Mouse (Mus musculus): ENCODE results near the gene Cdkal1. TPM values are rescaled to one million over a fixed set of nuclear protein-coding genes. Genes with fewer than 3 reads are reported as not detected.

Gene Cdkal1
- polyA plus RNA-seq, 1 experiment from 2014 or later: 30.4 TPM

- no peak for ATAC-seq
- 78% methylated on average over 7 of the region's 7 CpGs for WGBS
- 0 out of 2 replicates have a peak, but pooled peaks cover 1% of the 10 kb centered on the region for H3K4me1 ChIP-seq (replicated peaks)
Measured at GRCm38 (mm10) chr13:29615081-29615480, 240.4 kb downstream of the Cdkal1 start.

GRCm38 (mm10) chr13:29610051-29610931 lies 245.2 kb downstream of the Cdkal1 start:
- H3K27me3 ChIP-seq (replicated peaks): no peaks in the 10 kb centered on the region
- no peaks in the 10 kb centered on the region for H3K36me3 ChIP-seq
- ATAC-seq: peak; percentile 58; the same call in 1 of the 2 replicates
- WGBS: 41% methylated on average over 13 of the region's 13 CpGs
- H3K27ac ChIP-seq: peak overlapping the region; percentile 29; the same call in 1 of the 2 replicates
- H3K9me3 ChIP-seq: no peaks in the 10 kb centered on the region
- no peak overlapping the region for H3K9ac ChIP-seq
- 0 out of 2 replicates have a peak, but pooled peaks cover 2% of the 10 kb centered on the region for H3K4me1 ChIP-seq (replicated peaks)
- H3K4me3 ChIP-seq (replicated peaks): no peak overlapping the region
- no peak overlapping the region for H3K4me2 ChIP-seq (replicated peaks)

More at GRCm38 (mm10) chr13:29615081-29615480, 240.4 kb downstream of the Cdkal1 start:
- Histone ChIP-seq H3K4me3 (replicated peaks) (no peak overlapping the region), H3K9me3 (no peaks in the 10 kb centered on the region), H3K9ac (no peak overlapping the region), H3K36me3 (no peaks in the 10 kb centered on the region), H3K4me2 (replicated peaks) (no peak overlapping the region), H3K27ac (no peak overlapping the region), H3K27me3 (replicated peaks) (no peaks in the 10 kb centered on the region)

GRCm38 (mm10) chr13:29609441-29609840 lies 246.0 kb downstream of the Cdkal1 start:
- H3K4me1 ChIP-seq (replicated peaks): 0 out of 2 replicates have a peak, but pooled peaks cover 2% of the 10 kb centered on the region
- WGBS: 65% methylated on average over 5 of the region's 5 CpGs

GRCm38 (mm10) chr13:29604241-29604640 lies 251.2 kb downstream of the Cdkal1 start:
- ATAC-seq: no peak
- WGBS: 37% methylated on average over 6 of the region's 7 CpGs
- H3K4me1 ChIP-seq (replicated peaks): no peaks in the 10 kb centered on the region

More at GRCm38 (mm10) chr13:29609441-29609840, 246.0 kb downstream of the Cdkal1 start:
- no peak overlapping the region for H3K4me3 ChIP-seq (replicated peaks)
- no peak for ATAC-seq
- H3K9me3 ChIP-seq: no peaks in the 10 kb centered on the region
- no peak overlapping the region for H3K9ac ChIP-seq
- no peaks in the 10 kb centered on the region for H3K36me3 ChIP-seq
- no peaks in the 10 kb centered on the region for H3K27me3 ChIP-seq (replicated peaks)
- H3K27ac ChIP-seq: no peak overlapping the region
- no peak overlapping the region for H3K4me2 ChIP-seq (replicated peaks)

GRCm38 (mm10) chr13:29603597-29603996 lies 251.9 kb downstream of the Cdkal1 start:
- no peaks in the 10 kb centered on the region for H3K36me3 ChIP-seq
- no peaks in the 10 kb centered on the region for H3K4me1 ChIP-seq (replicated peaks)
- H3K27me3 ChIP-seq (replicated peaks): no peaks in the 10 kb centered on the region
- no peaks in the 10 kb centered on the region for H3K9me3 ChIP-seq
- 75% methylated on average over 6 of the region's 6 CpGs for WGBS
- no peak overlapping the region for H3K4me2 ChIP-seq (replicated peaks)
- no peak overlapping the region for H3K4me3 ChIP-seq (replicated peaks)
- no peak for ATAC-seq
- H3K9ac ChIP-seq: no peak overlapping the region
- H3K27ac ChIP-seq: no peak overlapping the region

More at GRCm38 (mm10) chr13:29604241-29604640, 251.2 kb downstream of the Cdkal1 start:
- H3K4me2 ChIP-seq (replicated peaks): no peak overlapping the region
- no peaks in the 10 kb centered on the region for H3K27me3 ChIP-seq (replicated peaks)
- no peak overlapping the region for H3K9ac ChIP-seq
- no peak overlapping the region for H3K4me3 ChIP-seq (replicated peaks)
- H3K27ac ChIP-seq: no peak overlapping the region
- H3K9me3 ChIP-seq: no peaks in the 10 kb centered on the region
- H3K36me3 ChIP-seq: no peaks in the 10 kb centered on the region

GRCm38 (mm10) chr13:29601033-29601432 lies 254.4 kb downstream of the Cdkal1 start:
- Histone ChIP-seq H3K4me3 (replicated peaks) (no peak overlapping the region), H3K27me3 (replicated peaks) (no peaks in the 10 kb centered on the region), H3K4me2 (replicated peaks) (no peak overlapping the region), H3K9me3 (no peaks in the 10 kb centered on the region), H3K36me3 (no peaks in the 10 kb centered on the region), H3K4me1 (replicated peaks) (no peaks in the 10 kb centered on the region), H3K27ac (no peak overlapping the region), H3K9ac (no peak overlapping the region)
- no peak for ATAC-seq
- WGBS: 94% methylated on average over 2 of the region's 2 CpGs

GRCm38 (mm10) chr13:29599646-29600045 lies 255.8 kb downstream of the Cdkal1 start:
- H3K4me3 ChIP-seq (replicated peaks): no peak overlapping the region
- H3K27me3 ChIP-seq (replicated peaks): no peaks in the 10 kb centered on the region
- 74% methylated on average over 2 of the region's 2 CpGs for WGBS
- H3K4me2 ChIP-seq (replicated peaks): no peak overlapping the region
- no peaks in the 10 kb centered on the region for H3K36me3 ChIP-seq
- ATAC-seq: no peak
- H3K9me3 ChIP-seq: no peaks in the 10 kb centered on the region
- no peaks in the 10 kb centered on the region for H3K4me1 ChIP-seq (replicated peaks)
- no peak overlapping the region for H3K9ac ChIP-seq
- H3K27ac ChIP-seq: no peak overlapping the region

GRCm38 (mm10) chr13:29596735-29597134 lies 258.7 kb downstream of the Cdkal1 start:
- no peaks in the 10 kb centered on the region for H3K9me3 ChIP-seq
- no peaks in the 10 kb centered on the region for H3K36me3 ChIP-seq
- H3K9ac ChIP-seq: no peak overlapping the region
- no peak overlapping the region for H3K4me2 ChIP-seq (replicated peaks)
- H3K4me1 ChIP-seq (replicated peaks): no peaks in the 10 kb centered on the region
- no peaks in the 10 kb centered on the region for H3K27me3 ChIP-seq (replicated peaks)
- no peak overlapping the region for H3K4me3 ChIP-seq (replicated peaks)
- ATAC-seq: no peak
- 54% methylated on average over 3 of the region's 3 CpGs for WGBS
- no peak overlapping the region for H3K27ac ChIP-seq

- Histone ChIP-seq H3K27me3 (replicated peaks) (no peaks in the 10 kb centered on the region), H3K4me3 (replicated peaks) (no peak overlapping the region), H3K27ac (no peak overlapping the region), H3K4me1 (replicated peaks) (no peaks in the 10 kb centered on the region), H3K4me2 (replicated peaks) (no peak overlapping the region), H3K9me3 (no peaks in the 10 kb centered on the region), H3K36me3 (no peaks in the 10 kb centered on the region), H3K9ac (no peak overlapping the region)
- no peak for ATAC-seq
- WGBS: 97% methylated on average over 3 of the region's 3 CpGs
Measured at GRCm38 (mm10) chr13:29593096-29593495, 262.4 kb downstream of the Cdkal1 start.

GRCm38 (mm10) chr13:29590685-29591084 lies 264.8 kb downstream of the Cdkal1 start:
- Histone ChIP-seq H3K9ac (no peak overlapping the region), H3K36me3 (no peaks in the 10 kb centered on the region), H3K4me2 (replicated peaks) (no peak overlapping the region), H3K4me3 (replicated peaks) (no peak overlapping the region), H3K4me1 (replicated peaks) (no peaks in the 10 kb centered on the region), H3K9me3 (no peaks in the 10 kb centered on the region), H3K27me3 (replicated peaks) (no peaks in the 10 kb centered on the region), H3K27ac (no peak overlapping the region)
- 87% methylated on average over 5 of the region's 5 CpGs for WGBS
- no peak for ATAC-seq

- Histone ChIP-seq H3K9ac (no peak overlapping the region), H3K4me3 (replicated peaks) (no peak overlapping the region), H3K9me3 (no peaks in the 10 kb centered on the region), H3K4me2 (replicated peaks) (no peak overlapping the region), H3K4me1 (replicated peaks) (no peaks in the 10 kb centered on the region), H3K27ac (no peak overlapping the region), H3K36me3 (no peaks in the 10 kb centered on the region), H3K27me3 (replicated peaks) (no peaks in the 10 kb centered on the region)
- 82% methylated on average over 5 of the region's 5 CpGs for WGBS
- ATAC-seq: no peak
Measured at GRCm38 (mm10) chr13:29590164-29590563, 265.3 kb downstream of the Cdkal1 start.

GRCm38 (mm10) chr13:29588693-29589092 lies 266.8 kb downstream of the Cdkal1 start:
- Histone ChIP-seq H3K4me1 (replicated peaks) (no peaks in the 10 kb centered on the region), H3K27ac (no peak overlapping the region), H3K4me3 (replicated peaks) (no peak overlapping the region), H3K27me3 (replicated peaks) (no peaks in the 10 kb centered on the region), H3K9me3 (no peaks in the 10 kb centered on the region), H3K36me3 (no peaks in the 10 kb centered on the region), H3K4me2 (replicated peaks) (no peak overlapping the region), H3K9ac (no peak overlapping the region)
- ATAC-seq: no peak
- 88% methylated on average over 4 of the region's 4 CpGs for WGBS
